Mouse (Mus musculus) forebrain, embryonic 12.5 days (tissue): ENCODE data around the gene Rab4b. TPM values are rescaled to one million over a fixed set of nuclear protein-coding genes. Genes with fewer than 3 reads are reported as not detected.

Experiments used
- ATAC-seq: fragments of 200-750 bp; cut with Nextera tagmentation; 2 replicates; pipeline ENCODE4 v1.8.0; 2017; ENCODE audit warnings: moderate TSS enrichment; ENCODE audit not compliant: low FRiP score
- H3K27ac ChIP-seq: fragments of 300-500 bp; sonication (generic); 2 replicates; pipeline ENCODE4 v1.5.1; 2016; ENCODE audit warnings: mild to moderate bottlenecking
- H3K27me3 ChIP-seq: fragments of 300-500 bp; sonication (generic); 2 replicates; pipeline ENCODE4 v1.6.1; 2016; ENCODE audit warnings: mild to moderate bottlenecking
- H3K36me3 ChIP-seq: fragments of 300-500 bp; sonication (generic); replicated peaks from 2 replicates; pipeline ENCODE4 v1.6.1; 2016; ENCODE audit warnings: mild to moderate bottlenecking
- H3K4me1 ChIP-seq: fragments of 300-500 bp; sonication (generic); 2 replicates; pipeline ENCODE4 v1.6.1; 2016
- H3K4me2 ChIP-seq: fragments of 300-500 bp; sonication (generic); 2 replicates; pipeline ENCODE4 v1.6.1; 2016; ENCODE audit warnings: mild to moderate bottlenecking, moderate library complexity
- H3K4me3 ChIP-seq: fragments of 300-500 bp; sonication (generic); replicated peaks from 2 replicates; pipeline ENCODE4 v1.5.1; 2016; ENCODE audit warnings: mild to moderate bottlenecking
- H3K9ac ChIP-seq: fragments of 300-500 bp; sonication (generic); 2 replicates; pipeline ENCODE4 v1.6.1; 2016; ENCODE audit warnings: mild to moderate bottlenecking
- H3K9me3 ChIP-seq: fragments of 300-500 bp; sonication (generic); 2 replicates; pipeline ENCODE4 v1.6.1; 2016
- WGBS: fragments of 180-500 bp; shearing (Covaris S2); methylation state at CpG from one replicate; pipeline ENCODE4 v1.1.7; 2016; 5-methylcytosine and 5-hydroxymethylcytosine counted together
- polyA plus RNA-seq: library from polyadenylated mRNA; unstranded; fragments of >200 nt; fragmentation: Nextera tagmentation; extraction: Ambion mirVana; gene quantifications from 2 replicates; pipeline ENCODE4 v1.2.1, GENCODE M21; 2016

The Rab4b gene
- polyA plus RNA-seq, 1 experiment from 2014 or later: 69.4 TPM

DNA sequence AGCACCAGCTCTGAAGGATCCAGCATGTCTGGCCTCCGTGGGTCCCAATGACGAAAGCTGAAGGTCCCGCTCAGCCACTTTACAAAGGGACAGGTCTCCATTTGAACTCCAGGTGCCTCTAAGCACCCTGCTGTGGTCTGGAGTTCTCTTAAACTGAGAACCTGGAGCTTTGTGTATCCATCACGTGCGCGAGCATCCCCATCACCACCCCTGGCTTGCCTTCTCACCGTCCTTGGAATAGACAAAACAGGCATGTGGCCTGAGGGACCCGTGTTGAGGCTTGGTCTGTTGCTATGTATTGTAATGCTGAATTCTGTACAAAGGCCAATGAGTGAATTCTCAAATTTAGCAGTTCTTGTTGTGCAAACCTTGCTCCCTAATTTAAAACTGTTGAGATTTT is 20.1 kb upstream of the Rab4b start:
- no peak overlapping the region for H3K4me2 ChIP-seq
- peaks cover 30% of the 10 kb centered on the region for H3K36me3 ChIP-seq
- 93% methylated on average over 8 of the region's 8 CpGs for WGBS
- peaks cover 19% of the 10 kb centered on the region for H3K4me1 ChIP-seq
- H3K27ac ChIP-seq: no peak overlapping the region
- H3K9ac ChIP-seq: no peak overlapping the region
- ATAC-seq: no peak
- no peak overlapping the region for H3K4me3 ChIP-seq
- H3K27me3 ChIP-seq: no peaks in the 10 kb centered on the region
- H3K9me3 ChIP-seq: no peaks in the 10 kb centered on the region

DNA sequence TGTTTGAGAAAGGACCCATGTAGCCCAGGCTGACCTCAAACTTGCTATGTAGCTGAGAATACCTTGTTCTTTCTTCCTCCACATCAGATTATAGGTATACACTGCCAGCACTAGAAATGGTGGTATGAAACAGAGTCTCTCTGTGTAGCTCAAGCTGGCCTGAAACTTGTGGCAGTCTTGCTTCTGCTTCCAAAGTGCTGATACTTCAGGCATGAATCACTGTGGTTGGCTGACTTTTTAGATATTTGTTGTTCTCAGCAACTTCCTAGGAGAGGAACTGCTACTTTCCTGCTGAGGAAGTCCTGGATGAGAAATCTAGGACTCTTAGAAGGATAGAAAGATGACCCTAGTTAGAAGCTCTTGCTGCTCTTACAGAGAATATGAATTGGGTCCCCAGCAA is 19.7 kb upstream of the Rab4b start:
- no peak for ATAC-seq
- Histone ChIP-seq H3K4me1 (peaks cover 23% of the 10 kb centered on the region), H3K4me3 (no peak overlapping the region), H3K9ac (no peak overlapping the region), H3K36me3 (peaks cover 31% of the 10 kb centered on the region), H3K9me3 (no peaks in the 10 kb centered on the region), H3K4me2 (no peak overlapping the region), H3K27ac (no peak overlapping the region), H3K27me3 (no peaks in the 10 kb centered on the region)

DNA sequence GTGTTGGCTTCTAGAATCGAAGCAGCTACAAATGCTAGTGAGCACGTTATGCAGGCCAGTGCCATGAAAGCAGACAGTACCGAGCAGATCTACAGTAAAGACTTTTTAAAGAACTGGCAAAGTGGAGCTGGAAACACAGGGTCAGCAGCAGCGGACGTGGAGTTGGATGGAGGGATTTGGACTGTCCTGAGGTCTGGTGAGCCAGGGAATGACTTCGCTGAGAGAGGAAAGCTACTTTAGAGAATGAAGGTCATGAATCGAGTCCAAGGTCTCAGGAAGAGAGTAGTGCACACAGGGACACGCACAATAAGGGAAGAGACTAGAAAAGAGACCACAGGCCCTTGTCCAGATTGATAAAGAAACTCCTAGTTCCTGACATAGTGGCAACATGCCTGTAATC is 18.9 kb upstream of the Rab4b start:
- peaks cover 25% of the 10 kb centered on the region for H3K4me1 ChIP-seq
- 93% methylated on average over 8 of the region's 8 CpGs for WGBS
- H3K27ac ChIP-seq: no peak overlapping the region
- H3K36me3 ChIP-seq: peaks cover 31% of the 10 kb centered on the region
- ATAC-seq: no peak
- H3K9ac ChIP-seq: no peak overlapping the region
- H3K4me2 ChIP-seq: no peak overlapping the region
- no peak overlapping the region for H3K4me3 ChIP-seq
- H3K27me3 ChIP-seq: no peaks in the 10 kb centered on the region
- H3K9me3 ChIP-seq: no peaks in the 10 kb centered on the region

DNA sequence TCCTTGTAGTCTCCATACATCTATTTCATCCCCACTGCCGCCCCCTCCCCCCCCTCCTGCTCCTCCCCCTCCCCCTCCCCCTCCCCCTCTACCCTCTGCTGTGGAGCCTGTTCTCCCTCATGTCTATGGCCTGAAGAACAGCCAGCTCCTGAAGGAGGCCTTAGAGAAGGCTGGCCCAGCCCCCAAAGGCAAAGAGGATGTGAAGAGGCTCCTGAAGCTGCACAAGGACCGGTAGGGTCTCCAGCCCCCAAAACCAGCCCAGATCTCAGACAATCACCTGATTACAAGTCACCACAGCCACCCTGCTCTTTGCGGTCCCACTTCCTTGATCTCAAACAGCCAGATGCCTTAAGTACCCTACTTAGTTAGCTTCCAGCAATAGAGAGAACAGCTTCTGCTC is 18.4 kb upstream of the Rab4b start:
- H3K9ac ChIP-seq: no peak overlapping the region
- peaks cover 31% of the 10 kb centered on the region for H3K36me3 ChIP-seq
- H3K4me1 ChIP-seq: peaks cover 25% of the 10 kb centered on the region
- H3K9me3 ChIP-seq: no peaks in the 10 kb centered on the region
- H3K27ac ChIP-seq: no peak overlapping the region
- 85% methylated on average over 3 of the region's 3 CpGs for WGBS
- 0 out of 2 replicates have a peak overlapping the region, but pooled peaks have one; percentile 95 for H3K4me2 ChIP-seq
- no peak for ATAC-seq
- H3K27me3 ChIP-seq: no peaks in the 10 kb centered on the region
- no peak overlapping the region for H3K4me3 ChIP-seq

DNA sequence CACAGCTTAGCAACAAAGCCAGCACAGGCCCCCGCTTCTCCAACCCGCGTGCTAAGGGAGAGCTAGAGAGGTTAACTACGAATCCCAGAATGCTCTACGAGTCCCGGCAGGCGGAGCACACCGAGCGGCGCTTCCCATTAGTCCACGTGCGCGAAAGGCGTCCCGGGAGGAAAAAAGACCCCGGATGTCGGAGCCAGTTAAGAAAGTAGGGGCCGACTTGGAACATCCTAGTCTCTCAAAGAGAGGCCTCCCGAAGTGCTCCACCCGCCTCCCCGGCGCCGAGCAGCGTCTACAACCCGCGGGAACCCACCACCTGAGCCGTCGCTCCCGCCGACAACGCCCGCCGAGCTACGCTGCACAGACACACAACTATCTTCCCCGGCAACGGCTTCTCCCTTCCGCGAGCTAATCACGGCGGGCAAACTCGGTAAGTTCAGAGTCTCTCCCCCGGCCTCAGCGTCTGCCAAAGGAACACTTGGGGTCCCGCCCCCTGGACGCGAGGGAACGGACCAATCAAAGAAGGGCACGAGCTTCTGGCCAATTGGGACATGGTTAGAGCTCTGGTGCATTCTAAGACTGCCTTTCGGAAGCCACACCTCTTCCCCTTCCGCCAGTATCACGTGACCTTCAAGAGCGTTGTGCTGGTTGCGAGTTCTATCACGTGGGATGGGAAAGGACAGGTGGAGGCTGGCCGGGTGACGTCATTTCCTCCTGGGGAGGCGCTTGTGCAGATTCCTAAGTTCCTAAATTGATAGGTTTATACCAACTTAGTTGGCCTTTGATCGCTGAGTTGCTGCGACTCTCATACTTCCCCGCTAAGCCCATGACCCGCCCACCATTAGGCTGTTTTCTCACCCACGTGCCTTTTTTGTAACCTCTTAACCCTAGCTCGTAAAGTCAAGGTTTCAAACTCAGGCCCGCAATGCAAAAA is 17.2 kb upstream of the Rab4b start, which contains the start of the genes BC024978 and Snrpa:
BC024978 (plus strand) TSS at position 101 of the 931 bp plus-strand sequence.
Snrpa (minus strand) TSS at position 591 of the 931 bp plus-strand sequence.
- H3K9me3 ChIP-seq: no peaks in the 10 kb centered on the region
- peak; percentile 99 for ATAC-seq
- peak within 1 kb of the TSS; percentile 95 for H3K4me2 ChIP-seq
- H3K4me1 ChIP-seq: peaks cover 25% of the 10 kb centered on the region
- H3K27ac ChIP-seq: peak within 1 kb of the TSS; percentile 98
- peak within 1 kb of the TSS; percentile 82 for H3K9ac ChIP-seq
- no peaks in the 10 kb centered on the region for H3K27me3 ChIP-seq
- peak within 1 kb of the TSS; percentile 83 for H3K4me3 ChIP-seq
- WGBS: 1% methylated on average over 63 of the region's 64 CpGs
- H3K36me3 ChIP-seq: peaks cover 39% of the 10 kb centered on the region

DNA sequence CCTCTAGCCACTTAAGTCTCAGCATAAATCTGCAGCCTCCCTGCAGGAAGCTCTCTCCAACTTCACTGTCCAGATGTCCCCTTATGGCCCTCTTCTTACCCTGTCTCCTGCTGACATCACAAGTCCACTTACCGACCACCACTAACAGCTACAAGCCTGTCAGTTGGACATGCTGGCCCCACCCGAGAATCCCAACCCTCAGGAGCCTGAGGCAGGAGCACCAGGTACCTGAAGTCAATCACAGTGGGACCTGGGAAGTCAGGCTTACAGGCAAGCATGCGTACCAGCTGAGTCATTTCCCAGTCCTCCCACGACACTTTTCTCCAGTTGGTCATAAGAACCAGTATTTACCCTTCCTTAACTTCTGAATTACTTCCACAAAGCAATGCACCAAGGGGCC is 15.0 kb upstream of the Rab4b start:
- Histone ChIP-seq H3K9ac (peak overlapping the region; percentile 38; the same call in 1 of the 2 replicates), H3K4me2 (peak overlapping the region; percentile 2; the same call in 1 of the 2 replicates), H3K27me3 (no peaks in the 10 kb centered on the region), H3K4me3 (no peak overlapping the region), H3K4me1 (peaks cover 25% of the 10 kb centered on the region), H3K36me3 (peaks cover 54% of the 10 kb centered on the region), H3K27ac (no peak overlapping the region), H3K9me3 (no peaks in the 10 kb centered on the region)
- 93% methylated on average over 4 of the region's 4 CpGs for WGBS
- ATAC-seq: no peak

DNA sequence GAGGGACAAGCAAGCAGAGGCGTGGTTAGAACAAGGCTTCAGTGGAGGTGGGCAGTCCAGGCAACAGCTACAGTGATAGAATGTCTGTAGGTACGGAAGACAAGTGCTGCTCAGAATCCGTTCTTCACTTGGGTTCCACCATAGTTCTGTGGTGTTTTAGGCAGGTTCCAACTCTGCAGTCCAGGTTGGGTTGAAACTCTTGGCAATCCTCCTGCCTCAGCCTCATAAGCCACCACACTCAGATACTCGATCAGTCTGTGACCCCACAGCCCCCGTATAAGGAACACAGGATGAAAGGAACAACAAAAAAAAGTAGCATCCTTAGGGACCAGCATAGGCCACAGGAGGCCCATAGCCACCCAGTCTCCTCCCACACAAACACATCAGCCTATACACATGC is 13.7 kb upstream of the Rab4b start:
- Histone ChIP-seq H3K4me1 (peaks cover 25% of the 10 kb centered on the region), H3K4me3 (no peak overlapping the region), H3K36me3 (peaks cover 67% of the 10 kb centered on the region), H3K4me2 (no peak overlapping the region), H3K27me3 (no peaks in the 10 kb centered on the region), H3K27ac (no peak overlapping the region), H3K9me3 (no peaks in the 10 kb centered on the region), H3K9ac (no peak overlapping the region)
- WGBS: 97% methylated on average over 5 of the region's 5 CpGs
- no peak for ATAC-seq

DNA sequence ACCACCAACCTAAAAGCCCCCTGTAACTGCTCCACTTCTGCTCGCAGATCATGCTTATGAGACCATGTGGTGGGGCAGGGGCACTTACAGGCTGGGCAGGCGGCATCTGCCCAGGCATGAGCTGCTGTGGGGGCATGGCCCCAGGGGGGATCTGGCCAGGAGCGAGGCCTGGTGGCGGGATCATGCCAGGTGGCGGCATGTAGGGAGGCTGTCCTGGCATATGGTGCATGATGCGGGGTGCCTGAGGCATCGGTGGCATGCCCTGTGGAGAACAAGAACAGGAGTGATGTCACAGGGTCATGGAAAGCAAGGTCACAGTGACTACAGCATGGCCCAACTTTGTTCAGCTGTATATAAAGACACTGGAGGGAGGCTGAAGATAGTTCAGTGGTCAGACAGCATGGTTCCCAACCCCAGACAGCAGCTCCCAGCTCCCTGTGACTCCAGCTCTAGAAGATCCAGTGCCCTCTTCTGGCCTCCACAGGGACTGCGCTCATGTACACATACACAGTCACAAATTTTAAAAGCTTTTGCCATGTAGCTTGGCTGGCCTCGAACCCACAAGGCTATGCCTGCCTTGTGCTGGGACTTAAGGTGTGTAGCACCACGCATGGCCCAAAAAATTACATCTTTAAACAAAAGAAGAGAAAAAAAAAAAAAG is 10.7 kb upstream of the Rab4b start:
- Histone ChIP-seq H3K9me3 (no peaks in the 10 kb centered on the region), H3K4me1 (peaks cover 10% of the 10 kb centered on the region), H3K9ac (no peak overlapping the region), H3K4me3 (no peak overlapping the region), H3K36me3 (peaks cover 97% of the 10 kb centered on the region), H3K27me3 (no peaks in the 10 kb centered on the region), H3K27ac (no peak overlapping the region), H3K4me2 (no peak overlapping the region)
- WGBS: 97% methylated on average over 10 of the region's 10 CpGs
- no peak for ATAC-seq

DNA sequence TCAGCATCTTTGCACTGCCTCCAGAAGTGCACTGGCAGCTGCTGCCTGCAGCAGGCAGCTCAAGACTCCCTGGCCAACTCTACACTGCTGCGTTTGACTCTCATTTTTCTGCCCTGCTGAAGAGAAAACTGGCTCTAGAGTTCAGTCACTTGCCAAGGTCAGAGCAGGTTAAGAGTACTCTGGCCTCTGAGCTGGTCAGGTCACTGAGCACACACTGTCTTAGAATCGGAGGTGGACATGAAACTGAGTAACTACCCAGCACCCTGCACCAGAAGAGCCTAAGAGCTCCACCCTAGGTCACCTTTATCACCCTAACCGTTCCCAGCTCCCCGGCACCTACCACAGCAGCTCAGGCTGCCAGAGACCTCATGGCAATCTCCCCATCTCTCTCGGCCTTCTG is 7.3 kb upstream of the Rab4b start:
- H3K4me1 ChIP-seq: no peaks in the 10 kb centered on the region
- peaks cover 78% of the 10 kb centered on the region for H3K36me3 ChIP-seq
- no peaks in the 10 kb centered on the region for H3K9me3 ChIP-seq
- H3K4me2 ChIP-seq: no peak overlapping the region
- no peak overlapping the region for H3K4me3 ChIP-seq
- 94% methylated on average over 5 of the region's 5 CpGs for WGBS
- H3K27me3 ChIP-seq: no peaks in the 10 kb centered on the region
- H3K27ac ChIP-seq: no peak overlapping the region
- H3K9ac ChIP-seq: no peak overlapping the region
- ATAC-seq: no peak

DNA sequence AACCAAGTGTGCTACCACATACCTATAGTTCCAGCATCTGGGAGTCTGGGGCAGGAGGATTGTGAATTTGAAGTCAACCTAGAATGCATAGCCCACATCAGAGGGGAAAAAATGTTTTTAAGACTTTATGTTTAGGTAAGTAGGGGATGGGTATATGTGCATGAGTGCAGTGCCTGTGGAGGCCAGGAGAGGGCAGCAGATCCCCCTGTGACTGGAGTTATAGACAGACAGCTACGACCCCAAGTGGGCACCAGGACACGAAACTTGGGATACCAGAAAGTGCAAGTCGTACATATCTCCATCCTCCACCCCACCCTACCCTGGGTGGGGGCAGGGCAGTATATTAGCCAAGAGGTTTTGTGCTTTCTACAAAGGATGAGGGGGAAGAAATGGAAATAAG is 6.3 kb upstream of the Rab4b start:
- Histone ChIP-seq H3K4me3 (no peak overlapping the region), H3K27me3 (no peaks in the 10 kb centered on the region), H3K4me2 (no peak overlapping the region), H3K9me3 (no peaks in the 10 kb centered on the region), H3K9ac (no peak overlapping the region), H3K4me1 (no peaks in the 10 kb centered on the region; the same call in 1 of the 2 replicates), H3K36me3 (peaks cover 68% of the 10 kb centered on the region), H3K27ac (no peak overlapping the region)
- ATAC-seq: no peak
- 78% methylated on average over 3 of the region's 3 CpGs for WGBS

DNA sequence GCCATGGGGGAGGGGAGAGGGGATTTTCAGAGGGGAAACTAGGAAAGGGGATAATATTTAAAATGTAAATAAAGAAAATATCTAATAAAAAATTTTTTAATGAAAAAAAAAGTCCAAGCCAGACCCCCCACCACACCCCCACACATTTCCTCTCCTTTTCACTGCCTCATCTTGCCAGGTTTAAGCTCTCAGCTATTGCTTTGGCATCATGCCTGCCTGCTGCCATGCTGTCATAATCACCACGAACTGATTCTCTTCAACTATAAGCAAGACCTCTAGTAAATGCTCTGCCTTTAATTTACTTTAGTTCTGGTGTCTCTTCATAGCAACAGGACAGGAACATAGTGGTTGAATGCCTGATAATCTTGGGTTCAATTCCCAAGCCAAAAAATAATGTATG is 3.8 kb upstream of the Rab4b start:
- H3K9me3 ChIP-seq: no peaks in the 10 kb centered on the region
- peaks cover 12% of the 10 kb centered on the region for H3K4me1 ChIP-seq
- 76% methylated on average over 1 of the region's 1 CpGs for WGBS
- peaks cover 43% of the 10 kb centered on the region for H3K36me3 ChIP-seq
- H3K27ac ChIP-seq: no peak overlapping the region
- no peaks in the 10 kb centered on the region for H3K27me3 ChIP-seq
- no peak overlapping the region for H3K4me2 ChIP-seq
- no peak overlapping the region for H3K4me3 ChIP-seq
- ATAC-seq: no peak
- no peak overlapping the region for H3K9ac ChIP-seq

DNA sequence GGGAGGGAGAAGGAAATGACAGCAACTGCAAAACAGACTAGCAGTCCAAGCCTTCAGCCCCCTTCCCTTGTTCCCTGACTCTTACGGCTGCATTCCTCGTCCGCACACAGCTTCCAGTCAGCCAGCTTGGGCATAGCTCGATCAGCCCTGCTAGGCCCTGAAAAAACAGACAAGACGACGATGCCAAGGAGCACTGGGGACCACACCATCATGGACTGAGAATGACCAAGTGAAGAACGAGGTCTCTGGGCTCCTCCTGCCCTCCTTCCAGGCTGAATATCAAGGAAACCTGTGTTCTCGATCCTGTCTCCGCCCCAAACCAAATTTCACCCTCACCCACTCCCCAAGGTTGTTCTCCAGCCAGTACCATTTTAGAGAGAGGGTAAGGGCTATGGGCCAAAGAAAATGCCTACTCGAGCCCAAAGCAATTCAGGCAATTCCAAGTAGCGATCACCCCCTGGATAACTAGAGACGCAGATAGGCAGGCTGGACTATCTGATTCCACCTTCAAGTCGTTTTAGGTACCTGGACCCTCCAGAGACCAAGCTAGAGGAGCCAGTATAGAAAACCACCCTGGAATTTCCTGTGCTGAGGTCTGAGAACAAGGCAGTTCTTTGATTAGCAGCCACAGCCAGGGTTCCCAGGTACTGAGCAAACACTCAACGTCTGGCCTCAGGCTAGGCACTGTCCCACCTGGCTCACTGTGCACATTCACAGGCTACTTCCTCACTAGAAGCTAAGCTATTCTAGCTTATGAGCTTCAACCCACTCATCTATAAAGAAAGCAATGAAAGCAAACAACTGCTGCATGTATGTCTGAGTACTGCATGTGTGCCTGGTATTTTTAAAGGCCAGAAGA is 2.4 kb upstream of the Rab4b start, which contains the start of the genes Gm21983 and Mia:
Gm21983 (minus strand) TSS at position 250 of the 859 bp plus-strand sequence.
Mia (minus strand) TSS at position 321 of the 859 bp plus-strand sequence.
- Histone ChIP-seq H3K36me3 (peaks cover 29% of the 10 kb centered on the region), H3K4me3 (no peak within 1 kb of the TSS), H3K27me3 (no peaks in the 10 kb centered on the region), H3K9ac (no peak within 1 kb of the TSS), H3K4me1 (peaks cover 12% of the 10 kb centered on the region), H3K9me3 (no peaks in the 10 kb centered on the region), H3K4me2 (no peak within 1 kb of the TSS), H3K27ac (peak within 1 kb of the TSS; percentile 25; the same call in 1 of the 2 replicates)
- 67% methylated on average over 14 of the region's 14 CpGs for WGBS
- no peak for ATAC-seq
